Mouse (Mus musculus): ENCODE data around the gene Klk10. TPM values are rescaled to one million over a fixed set of nuclear protein-coding genes. Genes with fewer than 3 reads are reported as not detected.

The Klk10 gene
- 0.28 and 0.54 TPM in 2 replicates for polyA plus RNA-seq (2015; fragmentation: Nextera tagmentation; extraction: Ambion mirVana)

DNA sequence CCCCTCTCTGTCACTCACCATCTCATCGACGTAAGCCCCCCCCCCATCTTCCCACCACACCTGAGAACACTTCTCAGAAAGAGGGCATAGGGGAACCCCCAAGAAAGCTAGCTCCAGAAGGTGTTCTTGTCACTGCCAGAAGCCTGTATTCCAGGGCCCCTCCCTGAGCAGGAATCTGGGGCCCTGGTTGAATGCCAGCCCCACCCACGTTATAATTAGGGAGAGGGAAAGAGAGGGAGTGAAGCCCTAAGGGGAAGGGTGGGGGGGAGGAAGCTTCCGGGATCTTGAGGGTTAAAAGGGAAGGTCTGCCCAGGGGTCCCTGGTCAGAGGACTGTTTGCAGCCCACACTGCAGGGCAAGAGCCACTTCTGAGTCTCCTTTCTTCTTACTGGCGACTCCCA is at the start of gene Klk10:
Gene Klk10 (plus strand): TSS at position 290 of the 400 bp plus-strand sequence.

GRCm38 (mm10) chr7:43768597-43768996 is 12.2 kb upstream of the Klk10 start, which contains the start of gene Klk12:
Klk12 (plus strand) TSS chr7:43768897.

DNA sequence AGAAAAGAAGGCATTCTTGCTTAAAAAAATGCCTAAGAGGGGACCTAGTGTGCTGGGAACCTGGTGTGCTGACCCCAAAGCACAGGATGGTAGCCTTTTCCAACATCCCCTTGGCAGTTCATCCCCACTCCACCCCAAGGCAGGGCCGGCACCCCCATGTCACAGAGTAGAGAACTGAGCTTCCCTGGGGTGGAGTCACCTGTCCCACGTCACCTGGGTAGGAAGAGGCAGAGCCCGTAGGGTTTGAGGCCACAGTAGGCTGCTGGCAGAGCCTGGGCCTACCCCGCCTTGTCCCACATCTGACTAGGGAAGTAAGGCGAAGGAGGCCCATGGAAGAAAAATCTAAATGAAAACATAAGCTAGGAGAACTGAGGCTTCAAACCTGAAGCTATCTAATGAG is 6.5 kb upstream of the Klk10 start, which contains the start of gene Klk11:
Gene Klk11 (plus strand): TSS at position 241 of the 400 bp plus-strand sequence.

GRCm38 (mm10) chr7:43791591-43791990 is 10.8 kb downstream of the Klk10 start, which contains the start of gene Klk9:
Klk9 (plus strand) TSS chr7:43791891.

GRCm38 (mm10) chr7:43797333-43797769 is 16.5 kb downstream of the Klk10 start, which contains the start of gene Klk8:
Klk8 (plus strand) TSS chr7:43797577.

GRCm38 (mm10) chr7:43810994-43811393 is 30.2 kb downstream of the Klk10 start, which contains the start of gene Klk7:
Klk7 (plus strand) TSS chr7:43811294.

DNA sequence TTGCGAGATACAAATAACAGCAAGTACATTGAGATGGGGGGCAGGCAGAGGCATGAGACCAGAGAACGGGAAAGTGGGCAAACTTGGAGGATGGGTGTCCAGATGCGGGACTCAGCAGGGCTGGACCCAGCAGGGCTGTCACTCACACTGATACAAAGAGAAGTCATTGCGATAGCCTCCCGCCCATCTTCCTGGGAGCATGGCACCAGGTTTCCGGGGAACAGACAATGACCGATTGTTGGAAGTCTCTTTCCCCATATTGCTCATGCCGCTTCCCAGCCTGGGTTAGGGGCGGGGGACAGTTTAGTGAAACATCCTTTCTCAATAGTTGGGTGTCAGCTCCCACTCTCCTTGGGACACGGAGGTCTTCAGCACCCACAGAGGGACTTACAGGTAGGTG is 43.4 kb downstream of the Klk10 start, which contains the start of gene Klk6:
Gene Klk6 (plus strand): TSS at position 301 of the 400 bp plus-strand sequence.

Other genes starting within 250 kb of the Klk10 start
- 1.9 and 2.0 TPM in 2 replicates for gene Cd33, start 236.6 kb upstream of the Klk10 start, polyA plus RNA-seq (2015; fragmentation: Nextera tagmentation; extraction: Ambion mirVana)
- 3.7 and 3.9 TPM in 2 replicates for gene Zfp658, start 218.8 kb upstream of the Klk10 start, polyA plus RNA-seq (2015; fragmentation: Nextera tagmentation; extraction: Ambion mirVana)
- 8.9 and 9.6 TPM in 2 replicates for gene Zfp719, start 201.4 kb upstream of the Klk10 start, polyA plus RNA-seq (2015; fragmentation: Nextera tagmentation; extraction: Ambion mirVana)
- 0.34 and 0.43 TPM in 2 replicates for gene Zfp819, start 173.9 kb upstream of the Klk10 start, polyA plus RNA-seq (2015; fragmentation: Nextera tagmentation; extraction: Ambion mirVana)
- not detected in 2 replicates for gene Ceacam18, start 146.3 kb upstream of the Klk10 start, polyA plus RNA-seq (2015; fragmentation: Nextera tagmentation; extraction: Ambion mirVana)
- gene Siglece, start 120.9 kb upstream of the Klk10 start, polyA plus RNA-seq (2015; fragmentation: Nextera tagmentation; extraction: Ambion mirVana) = 0.31 and 0.66 TPM in 2 replicates
- gene Ctu1, start 109.0 kb upstream of the Klk10 start, polyA plus RNA-seq (2015; fragmentation: Nextera tagmentation; extraction: Ambion mirVana) = 13.4 and 16.4 TPM in 2 replicates
- not detected in 2 replicates for gene Klk14, start 90.6 kb upstream of the Klk10 start, polyA plus RNA-seq (2015; fragmentation: Nextera tagmentation; extraction: Ambion mirVana)
- 0.24 and 0.25 TPM in 2 replicates for gene Klk13, start 68.5 kb upstream of the Klk10 start, polyA plus RNA-seq (2015; fragmentation: Nextera tagmentation; extraction: Ambion mirVana)
- gene Klk12, start 12.1 kb upstream of the Klk10 start, polyA plus RNA-seq (2015; fragmentation: Nextera tagmentation; extraction: Ambion mirVana) = not detected in 2 replicates
- not detected in 2 replicates for gene Klk11, start 6.4 kb upstream of the Klk10 start, polyA plus RNA-seq (2015; fragmentation: Nextera tagmentation; extraction: Ambion mirVana)
- gene Klk9, start 10.9 kb downstream of the Klk10 start, polyA plus RNA-seq (2015; fragmentation: Nextera tagmentation; extraction: Ambion mirVana) = 0.23 TPM in 1 of 2 replicates, not detected in the other
- 11.5 and 15.1 TPM in 2 replicates for gene Klk8, start 16.5 kb downstream of the Klk10 start, polyA plus RNA-seq (2015; fragmentation: Nextera tagmentation; extraction: Ambion mirVana)
- gene Klk7, start 30.3 kb downstream of the Klk10 start, polyA plus RNA-seq (2015; fragmentation: Nextera tagmentation; extraction: Ambion mirVana) = 0.11 and 0.15 TPM in 2 replicates
- not detected in 2 replicates for gene Klk6, start 43.5 kb downstream of the Klk10 start, polyA plus RNA-seq (2015; fragmentation: Nextera tagmentation; extraction: Ambion mirVana)
- gene Klk5, start 60.9 kb downstream of the Klk10 start, polyA plus RNA-seq (2015; fragmentation: Nextera tagmentation; extraction: Ambion mirVana) = not detected in 2 replicates
- 0.15 TPM in 1 of 2 replicates, not detected in the other for gene Klk4, start 100.1 kb downstream of the Klk10 start, polyA plus RNA-seq (2015; fragmentation: Nextera tagmentation; extraction: Ambion mirVana)
- gene Klk15, start 152.7 kb downstream of the Klk10 start, polyA plus RNA-seq (2015; fragmentation: Nextera tagmentation; extraction: Ambion mirVana) = not detected in 2 replicates
- not detected in 2 replicates for gene Klk1b8, start 169.6 kb downstream of the Klk10 start, polyA plus RNA-seq (2015; fragmentation: Nextera tagmentation; extraction: Ambion mirVana)
- not detected in 2 replicates for gene Klk1b1, start 185.7 kb downstream of the Klk10 start, polyA plus RNA-seq (2015; fragmentation: Nextera tagmentation; extraction: Ambion mirVana)
- not detected in 2 replicates for gene Klk1b9, start 195.0 kb downstream of the Klk10 start, polyA plus RNA-seq (2015; fragmentation: Nextera tagmentation; extraction: Ambion mirVana)
- gene Klk1b11, start 214.8 kb downstream of the Klk10 start, polyA plus RNA-seq (2015; fragmentation: Nextera tagmentation; extraction: Ambion mirVana) = not detected in 2 replicates
- not detected in 2 replicates for gene Klk1b26, start 231.1 kb downstream of the Klk10 start, polyA plus RNA-seq (2015; fragmentation: Nextera tagmentation; extraction: Ambion mirVana)